Mouse (Mus musculus) C2C12 (cell line): ENCODE data around the gene Opa1.

Source experiments
- CEBPB ChIP-seq: IDR thresholded peaks from one replicate; pipeline ENCODE4 v1.6.1; 2011; ENCODE audit warnings: low read depth, mild to moderate bottlenecking, control low read depth, moderate library complexity
- CTCF ChIP-seq: IDR thresholded peaks from one replicate; pipeline ENCODE4 v1.5.1; 2011; ENCODE audit not compliant: control insufficient read depth, insufficient read depth, insufficient read length
- FOSL1 ChIP-seq: IDR thresholded peaks from one replicate; pipeline ENCODE4 v1.8.0; 2011; ENCODE audit warnings: mild to moderate bottlenecking, low read length; ENCODE audit not compliant: poor library complexity, insufficient read depth, severe bottlenecking
- MYOD1 ChIP-seq: IDR thresholded peaks from one replicate; pipeline ENCODE4 v1.6.1; 2011; ENCODE audit warnings: low read depth; ENCODE audit not compliant: control insufficient read depth, insufficient read length
- USF1 ChIP-seq: IDR thresholded peaks from one replicate; pipeline ENCODE4 v1.6.1; 2011; ENCODE audit warnings: low read depth, mild to moderate bottlenecking, control low read depth, moderate library complexity

DNA sequence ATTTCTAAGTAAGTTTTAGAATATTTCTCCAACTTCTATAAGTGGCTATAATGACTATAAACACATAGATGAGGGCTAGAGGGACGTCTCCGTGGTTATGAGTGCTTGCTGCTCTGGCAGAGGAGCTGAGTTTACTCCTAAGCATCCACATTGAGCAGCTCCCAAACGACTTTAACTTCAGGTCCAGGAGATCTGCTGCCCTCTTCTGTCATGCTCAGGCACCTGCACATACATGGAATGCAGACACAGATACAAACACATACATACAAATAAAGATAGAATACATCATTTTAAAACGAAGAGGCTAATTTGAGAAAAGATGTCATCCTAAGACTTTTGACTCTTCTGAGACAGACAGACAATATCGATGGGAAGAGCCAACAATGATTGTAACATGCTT, 3.5 kb upstream of the Opa1 start:
- TF ChIP-seq CTCF (peak; percentile 34), USF1 (no peak), CEBPB (no peak), MYOD1 (no peak), FOSL1 (no peak)
